Mouse (Mus musculus): ENCODE measurements at regions not wholly inside any gene's neighbourhood (a gene's known extent, or its start where the extent isn't known, plus 50 kb on each side); places are given as distances from the start of the nearest gene placed in this dataset.

DNA sequence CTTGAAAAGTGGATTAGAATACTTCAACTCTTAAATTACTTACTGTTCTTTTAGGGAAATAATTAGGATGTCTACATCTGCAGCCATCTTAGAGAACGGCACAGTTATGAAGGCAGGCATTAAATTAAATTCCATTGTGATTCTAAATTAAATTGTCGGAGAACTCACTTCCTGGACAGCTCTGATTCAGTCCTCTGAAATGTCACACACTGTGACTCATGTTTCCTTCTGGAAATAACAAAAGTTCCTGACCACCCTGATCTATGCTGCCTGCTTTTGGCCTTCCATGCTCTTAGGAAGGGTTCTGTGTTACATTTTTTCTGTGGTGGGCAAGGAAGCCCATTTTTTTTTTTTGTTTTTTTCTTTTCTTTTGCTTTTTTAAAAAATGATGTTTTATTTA is 401.1 kb downstream of the Tex13c3 start:
- no peak for DNase-seq (ENCODE audit: low spot score in 2 of 2)

Small RNAs in the stretch of these regions (microRNA-seq; reads per million reads assigned to microRNA genes)
- gene Mir221 (ENCODE audit: borderline number of aligned reads in 2 of 2), result 757 to 1,897 reads per million in 2 experiments
- 139 to 902 reads per million in 2 experiments for gene Mir222 (ENCODE audit: borderline number of aligned reads in 2 of 2)
